Mouse (Mus musculus): Measurements from ENCODE around the gene Brca2. TPM values are rescaled to one million over a fixed set of nuclear protein-coding genes. Genes with fewer than 3 reads are reported as not detected.

Gene Brca2
- polyA plus RNA-seq, 1 experiment from 2014 or later = 12.7 TPM

DNA sequence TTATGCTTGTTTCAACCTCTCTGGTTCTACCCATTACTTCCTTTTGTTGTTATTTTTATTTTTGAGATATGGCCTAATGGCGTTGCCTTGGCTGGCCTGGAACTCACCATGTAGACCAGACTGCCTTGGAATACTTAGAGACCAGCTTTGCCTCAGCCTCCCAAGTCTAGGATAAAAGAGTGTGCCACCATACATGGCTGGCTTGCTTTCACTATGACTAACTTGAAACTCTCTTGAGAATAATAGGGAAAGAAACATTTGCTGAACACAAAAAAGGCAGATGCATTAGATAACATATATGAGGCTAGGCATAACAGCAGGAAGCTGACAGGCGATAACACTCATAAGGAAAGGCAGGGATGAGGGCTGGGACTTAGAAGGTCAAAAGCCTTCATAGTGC, 91.6 kb downstream of the Brca2 start:
- TF ChIP-seq CTCF (IDR thresholded peaks at IDR 0.05; ENCODE audit: low read depth) = no peak
- no peak overlapping the region for H3K4me3 ChIP-seq (replicated peaks; ENCODE audit: low read depth, low read length)
- no peaks in the 10 kb centered on the region for H3K36me3 ChIP-seq (ENCODE audit: insufficient read depth, low read length)
- H3K27ac ChIP-seq = no peak overlapping the region
- 82% methylated on average over 2 of the region's 2 CpGs for WGBS
- 0 out of 2 replicates have a peak, but pooled peaks cover 6% of the 10 kb centered on the region for H3K4me1 ChIP-seq (replicated peaks; ENCODE audit: insufficient read depth, low read length)
- H3K4me2 ChIP-seq (ENCODE audit: low read length) = no peak overlapping the region
- H3K9me3 ChIP-seq (replicated peaks; ENCODE audit: low read length) = no peaks in the 10 kb centered on the region
- no peaks in the 10 kb centered on the region for H3K27me3 ChIP-seq (ENCODE audit: insufficient read depth, low read length)
- DNase-seq (ENCODE audit: low spot score) = no peak
- no peak overlapping the region for H3K9ac ChIP-seq (ENCODE audit: low read depth, low read length)
- no peak for ATAC-seq (replicated peaks; ENCODE audit: low FRiP score, low read depth)

DNA sequence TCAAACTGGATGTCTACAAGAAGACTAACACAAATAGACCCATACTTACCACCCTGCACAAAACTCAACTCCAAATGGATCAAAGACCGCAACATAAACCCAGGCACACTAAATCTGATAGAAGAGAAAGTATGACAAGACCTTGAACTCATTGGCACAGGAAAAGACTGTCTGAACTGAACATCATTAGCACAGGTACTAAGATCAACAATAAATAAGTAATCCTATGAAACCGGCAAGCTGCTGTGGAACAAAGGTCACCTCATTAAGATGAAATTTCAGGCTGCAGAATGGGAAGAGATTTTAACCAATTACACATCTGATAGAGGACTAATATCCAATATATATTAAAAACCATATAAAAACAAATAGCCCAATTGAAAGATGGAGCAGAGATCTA, 93.8 kb downstream of the Brca2 start:
- 88% methylated on average over 2 of the region's 2 CpGs for WGBS

DNA sequence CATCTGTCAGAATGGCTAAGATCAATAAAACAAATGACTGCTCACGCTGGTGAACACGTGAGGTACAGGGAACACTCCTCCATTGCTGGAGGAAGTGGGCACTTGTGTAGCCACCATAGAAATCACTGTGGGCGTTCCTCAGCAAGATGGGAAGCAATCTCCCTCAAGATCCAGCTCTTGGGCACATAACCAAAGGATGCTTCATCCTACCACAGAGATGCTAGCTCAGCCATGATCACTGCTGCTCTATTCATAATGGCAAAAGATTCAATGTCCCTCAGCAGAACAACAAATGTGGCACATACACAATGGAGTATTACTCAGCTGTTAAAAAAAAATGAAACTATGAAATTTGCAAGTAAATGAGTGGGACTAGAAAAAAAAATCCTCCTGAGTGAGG, 94.3 kb downstream of the Brca2 start:
- Histone ChIP-seq H3K4me3 (replicated peaks; ENCODE audit: low read depth, low read length) (no peak overlapping the region), H3K27me3 (ENCODE audit: insufficient read depth, low read length) (no peaks in the 10 kb centered on the region), H3K4me1 (replicated peaks; ENCODE audit: insufficient read depth, low read length) (0 out of 2 replicates have a peak, but pooled peaks cover 6% of the 10 kb centered on the region), H3K4me2 (ENCODE audit: low read length) (no peak overlapping the region), H3K9me3 (replicated peaks; ENCODE audit: low read length) (no peaks in the 10 kb centered on the region), H3K36me3 (ENCODE audit: insufficient read depth, low read length) (no peaks in the 10 kb centered on the region), H3K27ac (no peak overlapping the region), H3K9ac (ENCODE audit: low read depth, low read length) (no peak overlapping the region)
- WGBS = 80% methylated on average over 3 of the region's 3 CpGs
- ATAC-seq (replicated peaks; ENCODE audit: low FRiP score, low read depth) (no peak), DNase-seq (ENCODE audit: low spot score) (no peak)
- no peak for TF ChIP-seq CTCF (IDR thresholded peaks at IDR 0.05; ENCODE audit: low read depth)

More for the DNA sequence above, 93.8 kb downstream of the Brca2 start:
- Histone ChIP-seq H3K36me3 (ENCODE audit: insufficient read depth, low read length) (no peaks in the 10 kb centered on the region), H3K4me1 (replicated peaks; ENCODE audit: insufficient read depth, low read length) (0 out of 2 replicates have a peak, but pooled peaks cover 6% of the 10 kb centered on the region), H3K27me3 (ENCODE audit: insufficient read depth, low read length) (no peaks in the 10 kb centered on the region), H3K9ac (ENCODE audit: low read depth, low read length) (no peak overlapping the region), H3K9me3 (replicated peaks; ENCODE audit: low read length) (no peaks in the 10 kb centered on the region), H3K4me3 (replicated peaks; ENCODE audit: low read depth, low read length) (no peak overlapping the region), H3K4me2 (ENCODE audit: low read length) (no peak overlapping the region), H3K27ac (no peak overlapping the region)
- DNase-seq (ENCODE audit: low spot score) (no peak), ATAC-seq (replicated peaks; ENCODE audit: low FRiP score, low read depth) (no peak)
- no peak for TF ChIP-seq CTCF (IDR thresholded peaks at IDR 0.05; ENCODE audit: low read depth)

DNA sequence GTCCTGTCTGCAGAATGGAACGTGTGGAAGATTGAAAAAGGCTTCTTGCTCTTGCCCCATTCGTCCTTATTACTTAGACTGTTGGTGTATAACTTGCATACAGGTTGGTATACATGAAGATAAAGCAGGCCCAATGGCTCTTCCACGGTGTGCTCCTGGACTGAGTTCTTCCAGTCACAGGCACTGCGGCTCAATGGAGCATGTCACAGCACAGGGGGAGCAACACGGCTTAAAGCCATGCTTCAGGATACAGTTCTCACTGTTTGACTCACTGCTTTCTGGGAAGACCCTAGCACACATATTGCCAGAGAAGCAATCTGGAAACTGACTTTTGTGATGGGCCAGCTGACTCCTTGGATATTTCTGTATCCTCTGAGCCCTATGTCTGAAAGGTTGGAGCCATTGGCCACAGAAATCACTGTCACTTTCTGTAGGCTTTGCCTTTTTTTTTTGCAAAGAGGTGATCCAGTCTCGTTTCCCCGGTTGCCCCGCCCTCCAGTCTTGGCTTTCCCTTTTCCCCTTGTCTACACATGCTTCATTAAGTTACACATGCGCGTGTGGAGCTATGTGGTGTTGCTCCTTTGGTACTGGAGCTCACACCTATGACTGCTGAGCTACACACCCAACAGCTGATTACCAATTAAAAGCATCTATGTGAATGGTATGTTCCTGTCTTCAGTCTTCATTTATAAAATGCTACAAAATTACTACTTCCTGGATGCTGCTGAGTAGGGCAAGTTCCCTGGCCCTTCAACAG, 96.3 kb downstream of the Brca2 start:
- no peak for TF ChIP-seq CTCF (IDR thresholded peaks at IDR 0.05; ENCODE audit: low read depth)

More for the DNA sequence above, 96.3 kb downstream of the Brca2 start:
- Histone ChIP-seq H3K4me1 (replicated peaks; ENCODE audit: insufficient read depth, low read length) (0 out of 2 replicates have a peak, but pooled peaks cover 6% of the 10 kb centered on the region), H3K9me3 (replicated peaks; ENCODE audit: low read length) (no peaks in the 10 kb centered on the region), H3K27me3 (ENCODE audit: insufficient read depth, low read length) (no peaks in the 10 kb centered on the region), H3K4me2 (ENCODE audit: low read length) (no peak overlapping the region; the same call in 1 of the 2 replicates), H3K9ac (ENCODE audit: low read depth, low read length) (no peak overlapping the region), H3K27ac (0 out of 2 replicates have a peak overlapping the region, but pooled peaks have one; percentile 5), H3K36me3 (ENCODE audit: insufficient read depth, low read length) (no peaks in the 10 kb centered on the region), H3K4me3 (replicated peaks; ENCODE audit: low read depth, low read length) (no peak overlapping the region)
- WGBS = 49% methylated on average over 10 of the region's 10 CpGs
- peak; percentile 68 for ATAC-seq (replicated peaks; ENCODE audit: low FRiP score, low read depth)
- peak; percentile 42 for DNase-seq (ENCODE audit: low spot score)

Other genes starting within 250 kb of the Brca2 start
- gene Zar1l, start 4.5 kb upstream of the Brca2 start, polyA plus RNA-seq (2015; fragmentation: Nextera tagmentation; extraction: Ambion mirVana) = not detected in 2 replicates
- gene N4bp2l1, start 74.6 kb downstream of the Brca2 start, polyA plus RNA-seq (2015; fragmentation: Nextera tagmentation; extraction: Ambion mirVana) = 6.9 and 8.6 TPM in 2 replicates
- gene N4bp2l2, start 143.6 kb downstream of the Brca2 start, polyA plus RNA-seq (2015; fragmentation: Nextera tagmentation; extraction: Ambion mirVana) = 40.9 and 45.1 TPM in 2 replicates
- gene Pds5b, start 151.1 kb downstream of the Brca2 start, polyA plus RNA-seq (2015; fragmentation: Nextera tagmentation; extraction: Ambion mirVana) = 20.1 and 20.7 TPM in 2 replicates